Mouse (Mus musculus) embryonic facial prominence, embryonic 14.5 days (tissue): Measurements from ENCODE around the gene Fbxo45. TPM values are rescaled to one million over a fixed set of nuclear protein-coding genes. Genes with fewer than 3 reads are reported as not detected.

Experiments
- ATAC-seq: fragments of 200-750 bp; cut with Nextera tagmentation; 2 replicates; pipeline ENCODE4 v1.8.0; 2017; ENCODE audit warnings: low read depth, moderate number of reproducible peaks, moderate TSS enrichment
- DNase-seq: peaks from one replicate; pipeline ENCODE4 v3.0.0-alpha.2; 2015; ENCODE audit warnings: low spot score
- H3K27ac ChIP-seq: fragments of 300-500 bp; sonication (generic); replicated peaks from 2 replicates; pipeline ENCODE4 v1.5.1; 2014; ENCODE audit warnings: low read depth, mild to moderate bottlenecking, low read length, moderate library complexity
- H3K27me3 ChIP-seq: fragments of 300-500 bp; sonication (generic); replicated peaks from 2 replicates; pipeline ENCODE4 v1.6.1; 2014; ENCODE audit warnings: low read length; ENCODE audit not compliant: control insufficient read depth, insufficient read depth
- H3K36me3 ChIP-seq: fragments of 300-500 bp; sonication (generic); 2 replicates; pipeline ENCODE4 v1.6.1; 2014; ENCODE audit warnings: low read length, mixed read lengths; ENCODE audit not compliant: control insufficient read depth, insufficient read depth
- H3K4me1 ChIP-seq: fragments of 300-500 bp; sonication (generic); 2 replicates; pipeline ENCODE4 v1.6.1; 2014; ENCODE audit warnings: antibody characterized with exemption, low read length; ENCODE audit not compliant: control insufficient read depth, insufficient read depth
- H3K4me2 ChIP-seq: fragments of 300-500 bp; sonication (generic); 2 replicates; pipeline ENCODE4 v1.6.1; 2014; ENCODE audit warnings: low read depth, mild to moderate bottlenecking, low read length, moderate library complexity, mixed read lengths
- H3K4me3 ChIP-seq: fragments of 300-500 bp; sonication (generic); 2 replicates; pipeline ENCODE4 v1.5.1; 2014; ENCODE audit warnings: low read depth, mild to moderate bottlenecking, low read length
- H3K9ac ChIP-seq: fragments of 300-500 bp; sonication (generic); 2 replicates; pipeline ENCODE4 v1.6.1; 2014; ENCODE audit warnings: low read depth, mild to moderate bottlenecking, low read length, moderate library complexity, mixed read lengths
- H3K9me3 ChIP-seq: fragments of 300-500 bp; sonication (generic); 2 replicates; pipeline ENCODE4 v1.6.1; 2016; ENCODE audit warnings: low read length; ENCODE audit not compliant: control insufficient read depth
- WGBS: fragments of 180-500 bp; shearing (Covaris S2); extraction: QIAGEN DNeasy Blood & Tissue Kit; methylation state at CpG from one replicate; pipeline ENCODE4 v1.1.7; 2014; 5-methylcytosine and 5-hydroxymethylcytosine counted together
- polyA plus RNA-seq: library from polyadenylated mRNA; unstranded; fragments of >200 nt; fragmentation: Nextera tagmentation; extraction: Ambion mirVana; gene quantifications from 2 replicates; pipeline ENCODE4 v1.2.1, GENCODE M21; 2014

Fbxo45 gene
- polyA plus RNA-seq, 1 experiment from 2014 or later: 14.0 TPM

DNA sequence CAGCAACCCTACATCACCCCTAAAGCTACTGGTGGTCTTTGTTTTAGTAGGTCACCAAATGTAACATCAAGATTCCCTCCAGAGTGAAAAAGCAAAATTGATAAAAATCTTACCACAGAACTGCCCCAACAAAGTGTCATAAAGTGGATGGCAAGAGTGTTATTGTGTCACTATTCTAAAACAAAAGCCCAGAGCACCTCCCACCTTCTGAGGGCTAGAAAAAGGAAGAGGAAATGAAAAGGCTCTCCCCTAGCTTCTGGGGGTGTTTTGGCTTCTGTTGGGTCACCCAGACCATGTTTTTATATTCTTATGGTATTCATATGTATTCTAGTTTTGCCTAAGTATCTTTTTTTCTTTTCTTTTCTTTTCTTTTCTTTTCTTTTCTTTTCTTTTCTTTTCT is 24.6 kb downstream of the Fbxo45 start:
- Histone ChIP-seq H3K27ac (no peak overlapping the region), H3K4me1 (no peaks in the 10 kb centered on the region), H3K4me2 (no peak overlapping the region), H3K9me3 (no peaks in the 10 kb centered on the region), H3K27me3 (no peaks in the 10 kb centered on the region), H3K36me3 (no peaks in the 10 kb centered on the region), H3K4me3 (no peak overlapping the region), H3K9ac (no peak overlapping the region)
- no peak for DNase-seq
- no peak for ATAC-seq

- no peak overlapping the region for H3K27ac ChIP-seq
- DNase-seq (no peak), ATAC-seq (no peak)
- H3K36me3 ChIP-seq: no peaks in the 10 kb centered on the region
- H3K9me3 ChIP-seq: no peaks in the 10 kb centered on the region
- H3K4me2 ChIP-seq: no peak overlapping the region
- H3K4me1 ChIP-seq: no peaks in the 10 kb centered on the region
- no peaks in the 10 kb centered on the region for H3K27me3 ChIP-seq
- 79% methylated on average over 4 of the region's 4 CpGs for WGBS
- H3K4me3 ChIP-seq: no peak overlapping the region
- H3K9ac ChIP-seq: no peak overlapping the region
Observed at GRCm38 (mm10) chr16:32221803-32222202, 25.2 kb downstream of the Fbxo45 start.

GRCm38 (mm10) chr16:32214804-32215576 is 32.0 kb downstream of the Fbxo45 start:
- WGBS: 76% methylated on average over 17 of the region's 17 CpGs
- Histone ChIP-seq H3K9ac (no peak overlapping the region), H3K4me3 (no peak overlapping the region), H3K9me3 (no peaks in the 10 kb centered on the region), H3K4me2 (no peak overlapping the region), H3K36me3 (no peaks in the 10 kb centered on the region), H3K4me1 (no peaks in the 10 kb centered on the region), H3K27me3 (no peaks in the 10 kb centered on the region), H3K27ac (no peak overlapping the region)
- no peak for ATAC-seq
- no peak for DNase-seq

DNA sequence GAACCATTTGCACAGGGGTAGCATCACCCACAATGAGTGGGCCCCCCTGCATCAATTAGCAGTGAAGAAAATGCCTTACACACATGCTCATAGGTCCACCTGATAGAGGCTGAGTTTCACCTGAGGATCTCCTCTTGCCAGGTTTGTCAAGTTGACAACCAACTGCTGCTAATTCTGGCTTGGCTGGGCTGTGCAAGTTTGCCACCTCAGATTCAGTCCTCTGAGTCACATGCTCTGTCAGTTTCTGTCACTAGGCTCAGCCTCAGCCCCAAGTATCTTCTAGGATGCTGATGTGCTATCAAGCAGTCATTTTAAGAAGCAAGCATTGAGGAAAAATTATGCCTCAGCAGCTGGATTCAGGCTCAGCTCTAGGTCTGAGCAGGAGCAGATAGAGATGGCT is 32.8 kb downstream of the Fbxo45 start:
- H3K36me3 ChIP-seq: no peaks in the 10 kb centered on the region
- H3K9ac ChIP-seq: no peak overlapping the region
- no peak overlapping the region for H3K27ac ChIP-seq
- H3K9me3 ChIP-seq: no peaks in the 10 kb centered on the region
- H3K4me2 ChIP-seq: no peak overlapping the region
- DNase-seq (no peak), ATAC-seq (no peak)
- no peak overlapping the region for H3K4me3 ChIP-seq
- H3K27me3 ChIP-seq: no peaks in the 10 kb centered on the region
- H3K4me1 ChIP-seq: no peaks in the 10 kb centered on the region

DNA sequence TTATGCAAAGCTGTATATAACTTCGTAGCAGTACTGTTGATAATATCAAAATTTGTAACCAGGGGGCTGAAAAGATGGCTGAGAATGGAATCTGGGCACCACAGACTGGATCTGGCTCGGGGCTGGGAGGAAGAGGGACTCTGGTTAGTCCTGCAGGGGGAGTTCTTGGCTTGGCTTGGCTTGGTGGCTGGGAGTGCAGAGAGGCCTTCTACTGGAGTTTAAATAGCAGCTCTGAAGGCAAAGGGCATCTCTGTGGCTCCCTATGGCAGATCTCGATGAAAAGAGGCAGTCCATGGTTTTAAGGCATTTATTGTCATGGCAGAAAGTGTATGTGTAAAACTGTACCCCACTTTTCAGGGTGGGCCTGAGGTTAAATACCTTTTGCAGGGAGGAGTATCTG is 42.1 kb downstream of the Fbxo45 start:
- ATAC-seq (no peak), DNase-seq (no peak)
- no peaks in the 10 kb centered on the region for H3K36me3 ChIP-seq
- no peak overlapping the region for H3K9ac ChIP-seq
- H3K4me1 ChIP-seq: peaks cover 7% of the 10 kb centered on the region; the same call in 1 of the 2 replicates
- no peak overlapping the region for H3K4me2 ChIP-seq
- H3K9me3 ChIP-seq: no peaks in the 10 kb centered on the region
- 58% methylated on average over 3 of the region's 3 CpGs for WGBS
- H3K4me3 ChIP-seq: no peak overlapping the region
- H3K27me3 ChIP-seq: no peaks in the 10 kb centered on the region
- no peak overlapping the region for H3K27ac ChIP-seq

GRCm38 (mm10) chr16:32202681-32203080 is 44.3 kb downstream of the Fbxo45 start:
- peak; percentile 7 for DNase-seq
- ATAC-seq: no peak
- H3K4me1 ChIP-seq: peaks cover 7% of the 10 kb centered on the region; the same call in 1 of the 2 replicates
- no peak overlapping the region for H3K4me3 ChIP-seq
- no peaks in the 10 kb centered on the region for H3K27me3 ChIP-seq
- 79% methylated on average over 6 of the region's 6 CpGs for WGBS
- H3K27ac ChIP-seq: no peak overlapping the region
- no peak overlapping the region for H3K9ac ChIP-seq
- H3K4me2 ChIP-seq: no peak overlapping the region
- H3K9me3 ChIP-seq: no peaks in the 10 kb centered on the region
- no peaks in the 10 kb centered on the region for H3K36me3 ChIP-seq

DNA sequence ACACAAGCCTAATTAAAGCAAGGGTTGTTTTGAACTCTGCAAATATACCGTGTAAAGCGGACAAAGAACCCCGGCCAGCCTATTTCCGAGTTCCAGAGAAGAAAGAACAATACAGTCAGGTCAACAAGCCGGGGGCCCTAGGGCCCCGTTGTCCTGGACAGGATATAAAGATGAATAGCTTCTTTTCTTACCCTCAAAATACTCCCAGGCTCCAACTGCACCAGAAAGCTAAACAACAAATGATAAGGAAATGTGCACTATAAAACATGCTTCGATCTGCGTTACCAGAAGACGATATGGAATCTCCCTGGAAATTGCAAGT is 46.0 kb downstream of the Fbxo45 start:
- Histone ChIP-seq H3K27me3 (no peaks in the 10 kb centered on the region), H3K4me2 (peak overlapping the region; percentile 59), H3K9me3 (no peaks in the 10 kb centered on the region), H3K4me1 (peaks cover 7% of the 10 kb centered on the region; the same call in 1 of the 2 replicates), H3K36me3 (no peaks in the 10 kb centered on the region), H3K9ac (peak overlapping the region; percentile 70), H3K27ac (peak overlapping the region; percentile 92), H3K4me3 (peak overlapping the region; percentile 41)
- no peak for ATAC-seq
- DNase-seq: no peak
- WGBS: 43% methylated on average over 9 of the region's 9 CpGs

DNA sequence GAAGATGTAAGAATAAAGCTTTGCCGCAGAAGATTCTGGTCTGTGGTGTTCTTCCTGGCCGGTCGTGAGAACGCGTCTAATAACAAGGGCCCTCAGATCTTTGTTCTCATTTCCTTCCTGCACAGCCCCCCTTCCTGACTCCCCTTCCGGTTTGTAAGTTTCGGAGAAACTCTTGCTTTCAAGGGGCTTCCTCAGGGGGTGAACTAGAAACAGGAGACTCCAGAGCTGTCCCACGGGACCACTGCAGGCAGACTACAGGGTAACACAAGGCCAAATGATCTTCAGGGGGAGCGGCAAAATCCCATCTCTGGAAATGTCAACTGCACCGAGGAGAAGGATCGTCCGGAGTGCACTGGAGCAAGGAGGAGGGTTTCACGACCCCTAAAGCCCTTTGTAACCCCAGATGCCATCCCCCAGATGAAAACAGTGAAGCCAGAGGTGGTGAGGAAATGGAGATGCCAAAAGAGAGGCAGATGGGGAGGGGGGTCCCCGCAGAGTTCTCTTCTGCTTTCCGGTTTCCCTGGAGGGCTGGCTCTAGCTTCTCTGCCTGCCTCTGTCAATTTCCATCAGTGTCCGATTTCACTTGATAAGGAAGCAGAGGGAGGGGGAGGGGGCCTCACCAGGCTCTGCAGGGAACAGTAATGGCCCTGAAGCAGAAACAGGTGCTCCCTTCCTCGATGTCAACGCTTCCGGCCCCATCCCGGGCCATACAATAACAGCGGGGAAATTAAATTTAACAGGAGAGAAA is 46.5 kb downstream of the Fbxo45 start:
- no peaks in the 10 kb centered on the region for H3K36me3 ChIP-seq
- peak; percentile 86 for DNase-seq
- peak; percentile 90 for ATAC-seq
- no peaks in the 10 kb centered on the region for H3K27me3 ChIP-seq
- peak overlapping the region; percentile 41 for H3K4me3 ChIP-seq
- 27% methylated on average over 21 of the region's 21 CpGs for WGBS
- H3K4me2 ChIP-seq: peak overlapping the region; percentile 59
- peaks cover 7% of the 10 kb centered on the region; the same call in 1 of the 2 replicates for H3K4me1 ChIP-seq
- H3K9ac ChIP-seq: peak overlapping the region; percentile 70
- peak overlapping the region; percentile 92 for H3K27ac ChIP-seq
- H3K9me3 ChIP-seq: no peaks in the 10 kb centered on the region
